Mouse (Mus musculus) monocyte, adult 2 months (primary cell): Measurements from ENCODE around the gene Rint1.

Source experiments
- DNase-seq, 2 experiments: peaks; one replicate each; pipeline ENCODE4 v3.0.0; 2022; ENCODE audit warnings: low spot score in 2 of 2, low read depth in 1 of 2

The Rint1 gene

GRCm38 (mm10) chr5:23863166-23864053, 75.9 kb downstream of the Rint1 start:
- no peak for DNase-seq

GRCm38 (mm10) chr5:23864054-23864965, 76.8 kb downstream of the Rint1 start:
- no peak for DNase-seq

GRCm38 (mm10) chr5:23865941-23866340, 78.4 kb downstream of the Rint1 start:
- DNase-seq: no peak
